Mouse (Mus musculus) heart, adult 8-10 months (tissue): ENCODE results near the gene Ttc8. TPM values are rescaled to one million over a fixed set of nuclear protein-coding genes. Genes with fewer than 3 reads are reported as not detected.

Source experiments
- DNase-seq: peaks from one replicate; pipeline ENCODE4 v3.0.0; 2022; ENCODE audit warnings: low spot score
- total RNA-seq, 4 experiments: library from RNA; stranded (reverse); gene quantifications; 2 replicates each; pipeline ENCODE4 v1.2.4; 2022

Ttc8 gene
- total RNA-seq, 4 experiments from 2014 or later = 4.1 to 7.3 (median 5.7) TPM

- DNase-seq = no peak
Measured at GRCm38 (mm10) chr12:99028665-99029064, 108.3 kb downstream of the Ttc8 start.

- no peak for DNase-seq
Measured at GRCm38 (mm10) chr12:99030022-99030421, 109.6 kb downstream of the Ttc8 start.

Other genes with a start within 250 kb of the Ttc8 start
- 10 to 100 TPM; 26.0 to 37.7 (median 30.3) TPM for gene Ptpn21, start 183.2 kb upstream of the Ttc8 start, total RNA-seq
- 10 to 100 TPM; 60.1 to 63.9 (median 61.8) TPM for gene Zc3h14, start 173.6 kb upstream of the Ttc8 start, total RNA-seq
- 1 to 10 TPM; 3.7 to 4.3 (median 4.0) TPM for gene Eml5, start 19.1 kb upstream of the Ttc8 start, total RNA-seq